Comparison of ENCODE assay signal across 24 mouse cellular contexts in genomic region chr1:85977709-85978108, GRCm38 (mm10). TPM values are rescaled to one million over a fixed set of nuclear protein-coding genes. Genes with fewer than 3 reads are reported as not detected.
DNase-seq lines count a peak whose midpoint lies in the region; ATAC-seq and TF ChIP-seq lines count a peak whose summit lies in the region.
"Had no signal": no experiment of that assay in that cellular context is flagged by ENCODE, and none has a peak within 500 bp of the region (broad histone marks: within the 10 kb centered on the region; RNA-seq: fewer than 3 reads in every experiment).

No protein-coding gene starts in this region.

- peak; percentile 18 to 25 for DNase-seq in spleen, postnatal 36 days (ENCODE audit: low spot score in 2 of 2)
- DNase-seq in spleen, adult 18-20 months: no peak
- peak; percentile 22 for DNase-seq in MEL (ENCODE audit: low read depth, low spot score)
- no peak for DNase-seq in stomach, postnatal 0 days (ENCODE audit: low spot score)
- DNase-seq in ovary, postnatal 36 days (ENCODE audit: low spot score): no peak
- DNase-seq: cerebellum, adult 9-11 months; embryo, embryonic 11 days; gastrocnemius, postnatal 14 days; heart, postnatal 14 days; thymus, postnatal 25 days had no signal

- peak; percentile 95 for ATAC-seq in granulocyte monocyte progenitor cell, adult 5-6 weeks (replicated peaks; ENCODE audit: poor library complexity, severe bottlenecking)
- ATAC-seq in stomach, postnatal 0 days (ENCODE audit: low FRiP score, low TSS enrichment): no peak
- no peak for ATAC-seq in cerebellum, adult (ENCODE audit: insufficient number of reproducible peaks, low FRiP score, low TSS enrichment)
- ATAC-seq: intestine, postnatal 0 days; liver, embryonic 12.5 days had no signal

- H3K4me1 ChIP-seq in MEL (ENCODE audit: control insufficient read depth in 1 of 2, insufficient read depth in 2 of 2, low read length in 2 of 2): no peaks in the 10 kb centered on the region
- no peaks in the 10 kb centered on the region for H3K4me1 ChIP-seq in stomach, postnatal 0 days (replicated peaks; ENCODE audit: control insufficient read depth, insufficient read depth)
- H3K4me1 ChIP-seq: embryonic facial prominence, embryonic 15.5 days; forebrain, embryonic 10.5 days; liver, embryonic 12.5 days; lung, embryonic 15.5 days; midbrain, embryonic 10.5 days; neural tube, embryonic 15.5 days had no signal

- no peak for TF ChIP-seq POLR2A in MEL (IDR thresholded peaks at IDR 0.05; ENCODE audit: control insufficient read depth in 1 of 2, insufficient read depth in 1 of 2, low read depth in 1 of 2, low read length in 2 of 2, poor library complexity in 1 of 2)

- no peak overlapping the region for H3K4me2 ChIP-seq in stomach, postnatal 0 days (replicated peaks; ENCODE audit: low read depth)
- H3K4me2 ChIP-seq: embryonic facial prominence, embryonic 15.5 days; hindbrain, embryonic 15.5 days; liver, embryonic 12.5 days; lung, embryonic 15.5 days; neural tube, embryonic 15.5 days had no signal

- H3K4me3 ChIP-seq in MEL (ENCODE audit: control insufficient read depth in 1 of 2, insufficient read depth in 1 of 2, low read depth in 2 of 2, low read length in 2 of 2): no peak overlapping the region
- H3K4me3 ChIP-seq in stomach, postnatal 0 days (ENCODE audit: low read depth, low read length): no peak overlapping the region
- H3K4me3 ChIP-seq: embryonic facial prominence, embryonic 15.5 days; forebrain, embryonic 10.5 days; hindbrain, embryonic 15.5 days; layer of hippocampus, adult 2 months; liver, embryonic 12.5 days; lung, embryonic 15.5 days; midbrain, embryonic 10.5 days; neural tube, embryonic 15.5 days had no signal

- no peaks in the 10 kb centered on the region for H3K79me2 ChIP-seq in MEL (ENCODE audit: control insufficient read depth, insufficient read depth, low read length, poor library complexity)

- no peak overlapping the region for H3K27ac ChIP-seq in MEL (ENCODE audit: control insufficient read depth, low read depth, low read length)
- no peak overlapping the region for H3K27ac ChIP-seq in stomach, postnatal 0 days (replicated peaks)
- H3K27ac ChIP-seq: embryonic facial prominence, embryonic 15.5 days; forebrain, embryonic 10.5 days; hindbrain, embryonic 15.5 days; kidney, postnatal 0 days; layer of hippocampus, adult 2 months; liver, embryonic 12.5 days; lung, embryonic 15.5 days; midbrain, embryonic 10.5 days; neural tube, embryonic 15.5 days had no signal

- no peaks in the 10 kb centered on the region for H3K9me3 ChIP-seq in MEL (replicated peaks; ENCODE audit: insufficient read depth, low read length)
- H3K9me3 ChIP-seq in stomach, postnatal 0 days (ENCODE audit: control insufficient read depth, low read length): no peaks in the 10 kb centered on the region
- H3K9me3 ChIP-seq: embryonic facial prominence, embryonic 15.5 days; forebrain, embryonic 10.5 days; hindbrain, embryonic 15.5 days; liver, embryonic 12.5 days; lung, embryonic 15.5 days; midbrain, embryonic 10.5 days; neural tube, embryonic 15.5 days had no signal

- WGBS in stomach, postnatal 0 days: 62% methylated on average over 3 of the region's 3 CpGs

- TF ChIP-seq EP300 in MEL (IDR thresholded peaks at IDR 0.05; ENCODE audit: low read depth in 1 of 2, low read length in 2 of 2): no peak
- TF ChIP-seq EP300 in stomach, postnatal 0 days (optimal IDR thresholded peaks at IDR 0.05): no peak

- no peak for TF ChIP-seq RAD21 in MEL (IDR thresholded peaks at IDR 0.05; ENCODE audit: low read depth, low read length)

- TF ChIP-seq CTCF in MEL (IDR thresholded peaks at IDR 0.05 in 2 of 3, conservative IDR thresholded peaks at IDR 0.05 in 1 of 3; ENCODE audit: control insufficient read depth in 1 of 3, insufficient read depth in 1 of 3, low read depth in 2 of 3, low read length in 3 of 3, poor library complexity in 1 of 3, severe bottlenecking in 1 of 3): no peak
- no peak for TF ChIP-seq CTCF in stomach, postnatal 0 days (IDR thresholded peaks at IDR 0.05; ENCODE audit: low read depth)

- H3K27me3 ChIP-seq in MEL (ENCODE audit: control insufficient read depth in 1 of 2, insufficient read depth in 2 of 2, low read length in 2 of 2): peaks cover 2% of the 10 kb centered on the region in 2 experiments; a peak in 2 of 4 replicates
- no peaks in the 10 kb centered on the region for H3K27me3 ChIP-seq in stomach, postnatal 0 days (ENCODE audit: control insufficient read depth, insufficient read depth, low read length)
- H3K27me3 ChIP-seq: embryonic facial prominence, embryonic 15.5 days; hindbrain, embryonic 15.5 days; liver, embryonic 12.5 days; lung, embryonic 15.5 days; neural tube, embryonic 15.5 days had no signal

- no peak overlapping the region for H3K9ac ChIP-seq in MEL (ENCODE audit: control insufficient read depth, low read depth, low read length, poor library complexity, severe bottlenecking)
- H3K9ac ChIP-seq in stomach, postnatal 0 days (ENCODE audit: low read length): no peak overlapping the region
- H3K9ac ChIP-seq: embryonic facial prominence, embryonic 15.5 days; hindbrain, embryonic 15.5 days; liver, embryonic 12.5 days; lung, embryonic 15.5 days; neural tube, embryonic 15.5 days had no signal

- no peaks in the 10 kb centered on the region for H3K36me3 ChIP-seq in MEL (ENCODE audit: control insufficient read depth in 1 of 2, insufficient read depth in 2 of 2, low read length in 2 of 2)
- no peaks in the 10 kb centered on the region for H3K36me3 ChIP-seq in stomach, postnatal 0 days (ENCODE audit: control insufficient read depth, insufficient read depth, low read length)
- H3K36me3 ChIP-seq: embryonic facial prominence, embryonic 15.5 days; forebrain, embryonic 10.5 days; hindbrain, embryonic 15.5 days; liver, embryonic 12.5 days; lung, embryonic 15.5 days; midbrain, embryonic 10.5 days; neural tube, embryonic 15.5 days had no signal

TF ChIP-seq in MEL, 35 proteins besides CTCF, POLR2A, EP300 and RAD21:
- TF ChIP-seq NELFE (IDR thresholded peaks at IDR 0.05; ENCODE audit: low read depth, low read length) (no peak), ETS1 (IDR thresholded peaks at IDR 0.05; ENCODE audit: low read depth, low read length) (no peak), ZNF384 (IDR thresholded peaks at IDR 0.05; ENCODE audit: low read depth, low read length) (no peak), MAX (IDR thresholded peaks at IDR 0.05; ENCODE audit: low read length) (no peak), MAFK (IDR thresholded peaks at IDR 0.05; ENCODE audit: borderline replicate concordance, low read depth, low read length) (no peak), ZMIZ1 (IDR thresholded peaks at IDR 0.05; ENCODE audit: low read depth, low read length) (no peak), JUND (IDR thresholded peaks at IDR 0.05; ENCODE audit: low read depth, low read length) (no peak), GABPA (IDR thresholded peaks at IDR 0.05; ENCODE audit: low read depth, low read length) (no peak)

RNA-seq across cellular contexts. Expression of gene Gpr55, which starts 16.9 kb away (rescaled TPM):
- total RNA-seq in MEL (2012; rRNA removed): 0.04 TPM in 1 of 2 replicates, not detected in the other
- under 1 TPM in 1 of 2 experiments, not detected in 1; 0.01 TPM for polyA plus RNA-seq in MEL (2012; ENCODE audit: insufficient read depth in 1 of 2, insufficient read length in 2 of 2, low read depth in 1 of 2, low replicate concordance in 2 of 2, missing spikeins in 1 of 2)
- total RNA-seq in granulocyte monocyte progenitor cell, adult 5-6 weeks (2014; fragmentation: Nextera tagmentation): not detected in 2 replicates
- total RNA-seq in granulocyte monocyte progenitor cell, adult 5-6 weeks (2017): not detected in 2 replicates
- polyA plus RNA-seq in stomach, postnatal 0 days (2015; fragmentation: Nextera tagmentation; extraction: Ambion mirVana): 0.08 and 0.16 TPM in 2 replicates
- total RNA-seq: gastrocnemius, postnatal 14 days; heart, postnatal 14 days; layer of hippocampus, adult 2 months had no signal
- polyA plus RNA-seq: forebrain, embryonic 10.5 days; limb, embryonic 11.5 days; liver, embryonic 12.5 days; midbrain, embryonic 10.5 days had no signal

RNA-seq across cellular contexts. Expression of gene Spata3, which starts 38.9 kb away (rescaled TPM):
- total RNA-seq in MEL (2012; rRNA removed): not detected in 2 replicates
- polyA plus RNA-seq in MEL (2012; ENCODE audit: insufficient read depth in 1 of 2, insufficient read length in 2 of 2, low read depth in 1 of 2, low replicate concordance in 2 of 2, missing spikeins in 1 of 2): not detected
- not detected in 2 replicates for total RNA-seq in granulocyte monocyte progenitor cell, adult 5-6 weeks (2014; fragmentation: Nextera tagmentation)
- not detected in 2 replicates for total RNA-seq in granulocyte monocyte progenitor cell, adult 5-6 weeks (2017)
- polyA plus RNA-seq in stomach, postnatal 0 days (2015; fragmentation: Nextera tagmentation; extraction: Ambion mirVana): not detected in 2 replicates
- total RNA-seq: gastrocnemius, postnatal 14 days; heart, postnatal 14 days had no signal
- polyA plus RNA-seq: embryonic facial prominence, embryonic 15.5 days; forebrain, embryonic 10.5 days; intestine, postnatal 0 days; limb, embryonic 11.5 days; lung, embryonic 15.5 days; midbrain, embryonic 10.5 days; stomach, embryonic 16.5 days had no signal

RNA-seq across cellular contexts. Expression of gene 4933407L21Rik, which starts 49.4 kb away (rescaled TPM):
- total RNA-seq in MEL (2012; rRNA removed): not detected in 2 replicates
- not detected for polyA plus RNA-seq in MEL (2012; ENCODE audit: insufficient read depth in 1 of 2, insufficient read length in 2 of 2, low read depth in 1 of 2, low replicate concordance in 2 of 2, missing spikeins in 1 of 2)
- total RNA-seq in granulocyte monocyte progenitor cell, adult 5-6 weeks (2014; fragmentation: Nextera tagmentation): not detected in 2 replicates
- total RNA-seq in granulocyte monocyte progenitor cell, adult 5-6 weeks (2017): not detected in 2 replicates
- 0.16 and 0.18 TPM in 2 replicates for polyA plus RNA-seq in stomach, postnatal 0 days (2015; fragmentation: Nextera tagmentation; extraction: Ambion mirVana)
- total RNA-seq: heart, postnatal 14 days had no signal
- polyA plus RNA-seq: liver, embryonic 12.5 days had no signal

Comparison
In these comparisons a context has a peak if more than half of its experiments do, and no peak if none do; other contexts are left out.
1. DNase-seq: peak in spleen, postnatal 36 days (2 of 2) and MEL (single experiment); none in spleen, adult 18-20 months (0 of 2), stomach, postnatal 0 days (single experiment) and ovary, postnatal 36 days (single experiment).